8 mouse cellular contexts compared by ENCODE assay signal in the genomic region with DNA sequence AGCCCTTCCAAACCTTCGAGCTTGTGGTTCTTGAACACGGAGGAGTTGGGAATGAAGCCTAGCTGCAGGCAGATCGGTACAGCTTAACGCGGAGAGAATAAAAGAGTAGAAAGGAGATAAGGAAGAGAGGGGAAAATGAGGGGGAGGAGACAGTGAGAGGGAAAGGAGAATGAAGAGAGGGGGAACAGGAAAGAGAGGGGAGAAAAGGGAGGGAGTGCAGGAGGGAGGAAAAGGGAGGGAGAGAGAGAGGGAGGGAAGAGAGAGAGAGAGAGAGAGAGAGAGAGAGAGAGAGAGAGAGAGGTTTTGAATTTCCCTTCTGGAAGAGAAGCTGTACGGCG. TPM values are rescaled to one million over a fixed set of nuclear protein-coding genes. Genes with fewer than 3 reads are reported as not detected.
DNase-seq lines count a peak whose midpoint lies in the region; ATAC-seq lines count a peak whose summit lies in the region.

A gene (plus strand): TSS at position 301 of the 338 bp plus-strand sequence.

- DNase-seq in heart, adult 9 months (ENCODE audit: low spot score in 2 of 2): no peak
- DNase-seq in adrenal gland, adult 2 months: no peak
- no peak for DNase-seq in hindbrain, embryonic 10.5 days (ENCODE audit: low spot score)
- DNase-seq in liver, embryonic 13.5 days: no peak
- no peak for DNase-seq in testis, postnatal 14 days (ENCODE audit: low spot score)
- DNase-seq in urinary bladder, postnatal 4 days (ENCODE audit: low spot score in 2 of 2): no peak
- DNase-seq in lung, postnatal 36 days: no peak

- peaks cover 69% of the 10 kb centered on the region for H3K27me3 ChIP-seq in heart, embryonic 13.5 days (replicated peaks)
- H3K27me3 ChIP-seq in hindbrain, embryonic 10.5 days (ENCODE audit: insufficient read depth, poor library complexity, severe bottlenecking): peaks cover 71% of the 10 kb centered on the region
- peaks cover 50% of the 10 kb centered on the region for H3K27me3 ChIP-seq in liver, embryonic 13.5 days

- H3K27ac ChIP-seq in heart, embryonic 13.5 days (replicated peaks): no peak within 1 kb of the TSS
- H3K27ac ChIP-seq in hindbrain, embryonic 10.5 days: peak within 1 kb of the TSS; percentile 80
- no peak within 1 kb of the TSS for H3K27ac ChIP-seq in liver, embryonic 13.5 days

- ATAC-seq in heart, embryonic 13.5 days (ENCODE audit: extremely low read depth, insufficient number of reproducible peaks, low FRiP score, low TSS enrichment): no peak
- no peak for ATAC-seq in liver, embryonic 13.5 days (ENCODE audit: low read depth)

- H3K4me2 ChIP-seq in heart, embryonic 13.5 days: peak within 1 kb of the TSS; percentile 71
- H3K4me2 ChIP-seq in liver, embryonic 13.5 days: peak within 1 kb of the TSS; percentile 53

- H3K9ac ChIP-seq in heart, embryonic 13.5 days: no peak within 1 kb of the TSS
- no peak within 1 kb of the TSS for H3K9ac ChIP-seq in liver, embryonic 13.5 days

- H3K36me3 ChIP-seq in heart, embryonic 13.5 days: no peaks in the 10 kb centered on the region
- H3K36me3 ChIP-seq in hindbrain, embryonic 10.5 days: no peaks in the 10 kb centered on the region
- H3K36me3 ChIP-seq in liver, embryonic 13.5 days: no peaks in the 10 kb centered on the region

- H3K4me3 ChIP-seq in heart, embryonic 13.5 days: peak within 1 kb of the TSS; percentile 39
- peak within 1 kb of the TSS; percentile 57 for H3K4me3 ChIP-seq in hindbrain, embryonic 10.5 days
- no peak within 1 kb of the TSS; the same call in 1 of the 2 replicates for H3K4me3 ChIP-seq in liver, embryonic 13.5 days (replicated peaks)

- 3% methylated on average over 7 of the region's 7 CpGs for WGBS in heart, embryonic 13.5 days
- WGBS in hindbrain, embryonic 10.5 days: 4% methylated on average over 7 of the region's 7 CpGs
- 6% methylated on average over 7 of the region's 7 CpGs for WGBS in liver, embryonic 13.5 days (ENCODE audit: insufficient replicate concordance)

- no peaks in the 10 kb centered on the region for H3K9me3 ChIP-seq in heart, embryonic 13.5 days
- H3K9me3 ChIP-seq in hindbrain, embryonic 10.5 days: no peaks in the 10 kb centered on the region
- H3K9me3 ChIP-seq in liver, embryonic 13.5 days (replicated peaks): no peaks in the 10 kb centered on the region

- H3K4me1 ChIP-seq in heart, embryonic 13.5 days: peaks cover 20% of the 10 kb centered on the region
- peaks cover 57% of the 10 kb centered on the region for H3K4me1 ChIP-seq in hindbrain, embryonic 10.5 days (replicated peaks)
- H3K4me1 ChIP-seq in liver, embryonic 13.5 days (replicated peaks): peaks cover 8% of the 10 kb centered on the region

RNA-seq across cellular contexts. Expression of the gene that starts here (rescaled TPM):
- polyA plus RNA-seq in heart, embryonic 13.5 days (2015; fragmentation: Nextera tagmentation; extraction: Ambion mirVana): 2.2 and 2.9 TPM in 2 replicates
- total RNA-seq in adrenal gland, adult 2 months (2021): 10 to 100 TPM; 20.3 to 20.8 TPM
- polyA plus RNA-seq in adrenal gland, adult 2 months (2012; rRNA removed): 22.6 and 23.8 TPM in 2 replicates
- 6.7 and 10.2 TPM in 2 replicates for polyA plus RNA-seq in hindbrain, embryonic 10.5 days (2016; fragmentation: Nextera tagmentation; extraction: Ambion mirVana)
- 0.23 and 0.30 TPM in 2 replicates for polyA plus RNA-seq in liver, embryonic 13.5 days (2015; fragmentation: Nextera tagmentation; extraction: Ambion mirVana)
